Mouse (Mus musculus): Measurements from ENCODE around the gene Rbm20.
A peak's percentile ranks its signal among the peaks of the same experiment; 100 is the strongest.

DNA sequence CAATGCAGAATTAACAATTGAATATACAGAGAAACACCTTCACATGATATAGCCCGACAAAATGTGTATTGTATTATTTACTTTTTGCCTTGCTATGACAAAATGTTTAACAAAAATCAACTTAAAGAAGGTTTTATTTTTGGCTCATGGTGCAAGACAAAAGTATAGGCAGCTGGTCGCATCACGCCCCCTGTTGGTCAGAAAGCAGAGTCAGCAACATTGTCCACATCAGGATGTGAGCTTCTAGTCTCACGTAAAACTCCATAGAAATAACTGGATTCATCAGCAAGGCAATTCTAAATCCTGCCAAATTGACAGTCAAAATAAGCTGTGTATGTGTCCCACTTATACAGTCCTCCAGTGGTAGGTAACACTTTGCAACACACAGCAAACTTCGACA lies 57.7 kb downstream of the Rbm20 start:
- TF ChIP-seq CTCF (IDR thresholded peaks at IDR 0.05; ENCODE audit: low read depth): peak; percentile 67
- no peak for TF ChIP-seq EP300 (optimal IDR thresholded peaks at IDR 0.05)

Data from stomach, postnatal 0 days (tissue).